Mouse (Mus musculus) heart, postnatal 4 days (tissue): ENCODE results near the gene Tm4sf4. TPM values are rescaled to one million over a fixed set of nuclear protein-coding genes. Genes with fewer than 3 reads are reported as not detected.

Experiments used
- DNase-seq: peaks from one replicate; pipeline ENCODE4 v3.0.0; 2021
- total RNA-seq, 2 experiments: library from RNA; stranded (reverse); gene quantifications; 2 replicates each; pipeline ENCODE4 v1.2.3; 2021

Gene Tm4sf4
- total RNA-seq: under 1 TPM in 1 of 2 experiments, not detected in 1; 0.18 TPM

DNA sequence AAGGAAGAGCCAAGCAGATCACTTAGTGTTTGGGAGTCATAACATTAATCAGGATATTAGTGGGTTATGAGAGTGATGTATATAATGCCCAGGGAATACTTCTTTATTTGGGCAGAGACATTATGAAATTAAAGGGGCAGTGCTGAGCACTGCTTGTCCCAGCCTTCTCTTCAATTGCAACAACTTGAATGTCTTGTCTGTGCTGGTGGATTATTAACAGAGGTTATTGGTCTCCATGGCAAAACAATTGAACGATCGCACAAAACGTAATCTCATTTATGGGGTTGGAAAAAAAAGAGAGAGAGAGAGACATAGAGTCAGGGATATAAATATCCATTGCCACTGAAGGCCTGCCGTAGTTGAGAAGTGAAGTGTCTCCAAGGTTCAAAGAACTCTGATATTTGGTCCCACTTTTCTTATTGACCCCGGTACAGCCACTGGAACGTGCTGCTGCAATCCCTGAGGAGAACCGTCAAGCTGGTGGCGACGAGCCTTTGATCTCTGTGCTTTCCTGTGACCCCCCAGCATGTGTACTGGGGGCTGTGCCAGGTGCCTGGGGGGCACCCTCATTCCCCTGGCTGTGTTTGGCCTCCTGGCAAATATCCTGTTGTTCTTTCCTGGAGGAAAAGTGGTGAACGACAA is at the start of gene Tm4sf4:
TSS of gene Tm4sf4 (plus strand) at position 226 of the 642 bp plus-strand sequence.
- DNase-seq: no peak

DNA sequence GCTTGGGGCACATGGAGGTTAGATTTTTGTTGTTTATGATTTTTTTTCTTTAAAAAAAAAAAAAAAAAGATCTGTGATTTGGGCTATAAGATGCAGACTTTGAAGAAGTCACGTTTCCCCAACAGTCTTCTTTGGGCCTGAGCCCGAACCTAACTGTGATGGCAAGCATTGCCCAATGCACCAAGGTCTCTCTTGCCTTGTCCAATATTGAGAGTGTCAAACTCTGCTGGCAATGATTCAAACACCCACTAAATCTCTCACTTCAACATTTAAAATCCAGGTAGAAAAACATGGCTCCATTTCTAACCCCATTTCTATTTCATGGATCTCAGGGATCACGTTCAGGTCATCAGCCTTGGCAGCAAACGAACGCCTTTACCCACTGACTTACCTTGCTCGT is 38.7 kb upstream of the Tm4sf4 start:
- no peak for DNase-seq

DNA sequence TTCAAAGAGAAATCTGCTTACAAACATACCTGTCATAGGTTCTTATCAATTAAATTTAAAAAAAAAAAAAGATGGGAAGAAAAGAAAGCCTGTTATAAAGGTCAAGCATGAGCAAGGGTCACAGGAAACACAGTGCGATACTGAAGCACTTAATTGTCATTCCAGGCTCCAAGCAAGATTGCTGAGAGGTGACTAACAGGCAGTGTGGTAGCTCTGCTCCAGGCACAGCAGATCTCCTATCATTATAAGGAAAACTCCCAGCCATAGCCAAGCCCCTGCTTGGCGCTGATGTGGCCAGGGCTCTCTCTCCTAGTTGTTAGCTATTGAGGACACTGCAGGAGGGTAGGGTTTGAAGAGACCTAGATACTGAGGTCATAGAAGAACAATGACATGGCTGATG is 38.2 kb upstream of the Tm4sf4 start:
- DNase-seq: peak; percentile 5

DNA sequence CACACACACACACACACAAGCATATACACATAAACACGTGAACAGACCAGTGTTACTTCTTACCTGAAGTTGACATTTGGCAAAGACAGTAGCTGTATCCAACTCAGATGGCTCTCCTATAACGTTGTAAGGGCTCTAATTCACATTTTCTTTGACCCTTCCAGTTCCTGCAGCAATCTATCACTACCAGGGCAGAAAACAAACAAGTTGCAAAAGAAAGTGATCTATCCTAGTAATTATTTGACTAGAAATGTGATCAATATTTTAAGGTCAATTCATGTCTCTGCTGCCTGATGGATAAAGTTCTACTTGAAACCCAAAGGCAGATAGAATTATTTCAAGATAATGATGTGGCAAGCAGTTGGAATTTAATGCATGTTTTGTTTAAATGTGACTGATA is 37.5 kb upstream of the Tm4sf4 start:
- DNase-seq: no peak

DNA sequence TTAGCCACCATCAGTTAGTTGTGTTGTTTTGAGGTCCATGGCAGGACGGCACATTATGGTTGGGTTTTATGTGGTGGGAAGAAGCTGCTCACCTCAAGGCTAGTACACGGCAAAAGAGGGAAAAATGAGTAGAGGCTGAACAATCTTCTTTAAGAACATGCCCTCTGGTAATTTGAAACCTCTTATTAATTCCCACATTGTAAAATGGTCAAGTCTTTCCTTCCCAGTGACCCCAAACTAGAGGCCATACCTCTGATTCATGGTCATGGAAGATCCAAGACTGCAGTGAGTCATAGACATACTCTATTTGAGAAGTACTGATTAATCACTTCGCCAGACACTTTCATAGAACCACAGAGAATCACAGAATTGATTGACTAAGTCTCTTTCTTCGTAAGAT is 13.6 kb upstream of the Tm4sf4 start:
- DNase-seq: no peak

DNA sequence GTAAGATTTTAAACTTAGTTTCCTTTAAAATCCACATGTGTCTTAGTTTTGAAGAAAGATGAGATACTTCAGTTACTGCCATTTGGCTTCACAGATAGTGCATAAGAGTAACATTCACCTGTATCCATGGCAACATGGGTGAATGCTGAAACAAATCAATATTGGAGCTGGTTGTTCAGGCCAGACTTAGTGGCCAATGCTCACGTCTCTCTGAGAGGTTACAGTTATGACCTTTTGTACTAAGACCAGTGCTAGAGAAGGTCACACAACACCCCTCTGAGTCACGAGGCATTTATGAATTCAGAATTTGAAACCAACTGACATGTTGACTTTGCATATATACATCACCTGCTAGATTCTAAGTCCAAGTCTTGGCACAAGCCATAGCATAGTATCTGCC is 4.9 kb upstream of the Tm4sf4 start:
- DNase-seq: no peak

DNA sequence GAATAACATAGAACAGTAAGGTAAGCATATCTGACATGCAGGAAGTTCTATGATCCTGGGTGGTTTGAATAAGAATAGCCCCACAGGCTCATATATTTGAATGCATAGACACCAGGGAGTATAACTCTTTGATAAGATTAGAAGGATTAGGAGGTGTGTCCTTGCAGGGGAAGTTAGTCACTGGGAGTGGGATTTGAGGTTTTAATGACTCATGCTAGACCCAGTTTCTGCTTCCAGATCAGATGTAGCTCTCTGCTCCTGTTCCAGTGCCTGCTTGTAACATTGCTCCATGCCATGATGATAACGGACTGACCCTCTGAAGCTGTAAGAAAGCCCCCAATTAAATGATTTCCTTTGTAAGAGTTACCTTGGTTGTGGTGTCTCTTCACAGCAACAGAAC is 4.5 kb upstream of the Tm4sf4 start:
- no peak for DNase-seq

DNA sequence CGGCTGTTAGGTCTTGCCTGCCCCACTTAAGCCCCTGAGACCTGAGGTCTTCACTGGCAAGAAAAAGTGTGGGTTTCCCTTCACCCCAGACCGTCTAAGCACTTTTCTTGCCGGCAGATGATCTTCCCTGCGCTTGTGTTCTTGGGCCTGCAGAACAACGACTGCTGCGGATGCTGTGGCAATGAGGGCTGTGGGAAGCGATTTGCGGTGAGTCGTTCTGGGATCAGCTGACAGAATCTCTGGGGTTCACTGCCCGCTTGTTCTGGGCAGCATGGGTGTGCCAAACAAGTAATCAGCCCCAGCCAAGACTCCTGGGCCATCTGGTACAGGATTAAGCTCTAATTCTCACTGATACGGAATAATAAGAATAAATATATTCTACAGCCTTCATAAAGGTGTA is 1.2 kb downstream of the Tm4sf4 start:
- DNase-seq: no peak

DNA sequence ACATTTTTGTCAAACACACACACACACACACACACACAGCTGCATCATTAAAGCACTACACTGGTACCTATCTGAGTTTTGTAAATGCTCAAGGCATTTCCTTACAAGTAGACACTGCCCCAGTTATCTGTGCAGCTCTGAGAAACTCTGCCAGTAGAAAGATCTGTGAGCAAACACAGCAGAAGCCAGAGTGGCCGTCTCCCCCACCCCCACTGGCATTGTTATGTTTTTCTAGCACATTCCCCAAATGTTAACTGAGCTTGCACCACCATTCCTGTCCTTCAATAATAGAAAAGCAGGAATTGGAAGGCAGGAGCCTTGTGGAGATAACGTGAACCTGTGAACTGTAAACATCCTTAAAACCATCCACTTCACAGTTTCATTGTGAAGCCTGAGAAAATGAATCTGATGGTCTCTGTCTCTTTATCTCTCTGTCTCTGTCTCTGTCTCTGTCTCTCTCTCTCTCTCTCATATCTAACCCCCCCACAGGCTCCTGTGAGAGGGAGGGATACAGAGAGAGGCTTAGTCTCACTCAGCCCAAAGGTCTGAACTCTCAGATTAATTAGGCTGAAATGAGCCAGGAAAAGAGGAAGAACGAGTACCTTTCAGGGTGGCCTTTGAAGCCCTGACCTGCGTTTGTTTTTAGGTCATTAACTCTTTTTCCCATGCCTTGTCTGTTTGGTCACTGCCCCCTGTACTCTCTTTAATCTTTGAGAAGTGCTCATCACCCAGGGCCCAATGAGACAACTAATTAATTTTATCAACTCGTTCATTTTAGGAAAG is 3.8 kb downstream of the Tm4sf4 start:
- peak; percentile 50 for DNase-seq

DNA sequence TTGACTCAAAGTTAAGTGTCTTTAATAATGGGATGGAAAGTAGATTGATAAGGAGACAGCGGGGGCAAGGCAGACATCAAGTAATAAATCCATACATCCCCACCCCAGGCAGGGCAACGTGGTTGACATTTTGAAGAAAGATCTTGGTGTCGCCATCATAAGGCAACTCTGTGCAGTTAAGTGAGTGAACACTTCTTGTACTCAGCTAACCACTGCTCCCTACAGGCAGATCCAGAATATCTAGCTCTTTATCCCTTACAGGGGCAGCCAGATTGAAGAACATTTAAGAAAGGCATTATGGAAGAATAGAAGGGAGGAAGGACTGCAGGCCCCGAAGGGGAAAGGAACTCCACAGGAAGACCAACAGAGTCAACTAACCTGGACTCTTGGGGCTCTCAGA is 4.4 kb downstream of the Tm4sf4 start:
- DNase-seq: peak; percentile 30

DNA sequence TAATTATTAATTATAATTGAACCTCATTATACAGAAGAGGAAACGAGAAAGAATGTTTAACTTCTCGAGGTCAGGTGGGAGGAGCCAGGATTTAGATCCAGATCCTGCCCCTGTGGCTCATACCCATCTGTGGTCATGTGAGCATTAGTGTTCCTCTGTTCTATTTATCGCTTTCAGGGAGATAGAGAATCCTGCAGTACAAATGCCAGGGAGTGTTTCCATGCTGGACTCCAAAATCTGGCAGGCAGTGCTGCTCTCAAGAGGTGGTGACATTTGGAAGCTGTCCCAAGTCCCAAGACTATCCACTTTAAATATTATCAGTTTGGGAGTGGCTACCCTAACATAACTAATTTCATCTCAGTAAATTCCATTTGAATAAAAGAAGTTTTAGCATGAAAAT is 6.6 kb downstream of the Tm4sf4 start:
- DNase-seq: peak; percentile 65

DNA sequence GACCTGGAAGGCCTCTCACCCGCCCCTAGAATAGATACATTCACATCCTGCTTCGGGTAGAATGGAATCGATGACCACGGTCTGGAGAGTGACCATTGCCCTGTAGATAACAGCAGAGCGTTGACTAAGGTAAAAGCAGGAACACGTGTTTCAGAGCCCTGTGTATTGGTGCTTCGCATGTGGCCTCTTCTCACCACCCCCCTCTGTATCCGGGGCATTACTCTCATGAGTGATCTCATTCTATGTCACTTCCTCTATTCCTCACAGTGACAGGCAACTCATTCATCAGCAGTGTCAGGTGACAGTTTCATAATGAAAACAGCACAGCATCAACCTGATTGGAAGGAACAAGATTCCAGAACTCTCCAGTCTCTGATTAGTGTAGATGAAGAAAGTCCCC is 10.2 kb downstream of the Tm4sf4 start:
- DNase-seq: no peak

DNA sequence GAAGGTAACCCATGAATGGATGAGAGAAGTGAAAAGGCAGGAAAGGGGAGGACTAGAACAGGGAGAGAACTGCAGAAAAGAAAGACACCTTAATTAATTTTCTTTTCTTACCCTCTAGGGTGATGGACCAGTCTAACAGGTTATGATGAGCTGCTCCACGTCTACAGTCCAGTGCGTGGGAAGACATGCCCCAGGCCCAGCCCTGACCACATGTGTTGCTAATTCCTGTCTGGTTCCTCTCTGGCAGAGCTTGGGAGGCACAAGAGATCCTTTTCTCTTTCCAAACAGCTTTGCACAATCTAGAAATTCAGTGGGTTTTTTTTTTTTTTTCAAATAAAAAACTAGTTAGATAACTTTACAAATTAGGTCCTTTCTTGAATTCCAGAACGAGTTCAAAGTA is 15.8 kb downstream of the Tm4sf4 start:
- no peak for DNase-seq

DNA sequence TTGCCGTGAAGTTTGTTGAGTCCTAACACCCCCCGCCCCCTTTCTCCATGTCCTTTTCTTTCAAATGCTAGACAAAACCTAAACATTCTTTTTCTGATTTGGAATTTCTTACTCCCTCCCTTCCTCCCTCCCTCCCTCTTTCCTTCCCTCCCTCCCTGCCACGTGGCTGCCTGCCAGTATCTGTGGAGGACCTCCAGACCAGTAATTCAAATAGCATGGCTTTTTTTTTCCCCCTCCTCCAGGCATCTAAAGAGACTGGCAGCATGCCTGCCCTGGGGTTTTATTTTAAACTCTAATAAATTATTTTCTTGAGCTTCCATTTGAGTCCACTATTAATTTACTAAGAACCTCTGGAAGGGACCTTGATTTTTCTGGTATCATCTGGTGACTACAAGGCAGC is 20.6 kb downstream of the Tm4sf4 start:
- DNase-seq: peak; percentile 78

DNA sequence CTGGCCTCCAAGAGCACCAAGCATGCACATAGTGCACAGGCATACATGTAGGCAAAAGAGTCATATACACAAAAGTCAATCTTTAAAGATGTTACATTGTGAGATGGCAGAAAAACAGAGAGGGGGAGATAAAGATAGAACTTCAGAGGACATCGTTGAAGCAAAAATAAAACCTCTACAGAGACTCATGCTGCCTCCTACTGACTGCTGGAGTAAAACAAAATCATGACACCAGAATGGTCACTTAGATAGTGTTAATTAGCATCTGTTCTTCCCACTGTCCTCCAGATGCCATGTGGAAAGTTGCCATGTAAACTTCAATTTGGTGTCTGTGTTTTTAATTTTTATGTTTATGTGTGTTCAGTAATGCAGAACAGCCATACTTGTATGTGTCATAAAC is 22.8 kb downstream of the Tm4sf4 start:
- no peak for DNase-seq

DNA sequence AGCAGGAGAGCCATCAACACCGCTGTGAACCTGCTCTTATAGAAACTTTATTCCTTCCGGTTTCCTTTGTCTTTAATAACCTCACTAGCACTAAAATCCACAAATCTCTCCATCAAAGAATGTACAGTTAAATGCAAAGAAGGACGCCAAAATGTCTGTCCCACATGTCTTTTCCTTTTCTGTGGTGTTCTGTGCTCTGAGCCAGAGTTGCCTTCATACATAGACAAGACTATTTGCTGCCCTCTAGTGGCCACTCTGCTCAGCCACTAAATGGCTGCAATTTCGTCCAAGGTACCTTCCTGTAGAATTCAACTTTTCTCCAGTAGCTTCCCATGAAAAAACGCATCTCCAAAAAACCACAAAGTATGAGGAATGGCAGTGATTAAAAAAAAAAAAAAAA is 23.3 kb downstream of the Tm4sf4 start:
- DNase-seq: peak; percentile 85

DNA sequence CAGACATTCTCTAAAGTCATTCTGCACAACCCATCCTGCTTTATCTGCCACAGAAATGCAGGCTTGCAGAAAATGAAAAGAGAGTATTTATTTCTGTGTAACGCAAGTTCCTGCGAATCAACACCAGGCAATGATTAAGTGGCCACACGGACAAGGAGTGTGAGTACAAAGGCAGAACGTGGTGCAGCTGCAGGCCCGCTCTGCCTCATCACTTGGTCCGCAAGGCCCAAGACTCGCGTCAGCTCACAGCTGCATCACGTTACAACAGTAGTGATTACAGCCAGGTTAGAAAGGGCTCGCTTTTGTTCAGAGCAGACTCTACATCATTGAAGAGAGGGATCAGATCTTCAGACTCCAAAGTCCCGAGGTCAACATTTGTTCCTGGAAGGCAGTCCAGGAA is 33.5 kb downstream of the Tm4sf4 start:
- DNase-seq: no peak

DNA sequence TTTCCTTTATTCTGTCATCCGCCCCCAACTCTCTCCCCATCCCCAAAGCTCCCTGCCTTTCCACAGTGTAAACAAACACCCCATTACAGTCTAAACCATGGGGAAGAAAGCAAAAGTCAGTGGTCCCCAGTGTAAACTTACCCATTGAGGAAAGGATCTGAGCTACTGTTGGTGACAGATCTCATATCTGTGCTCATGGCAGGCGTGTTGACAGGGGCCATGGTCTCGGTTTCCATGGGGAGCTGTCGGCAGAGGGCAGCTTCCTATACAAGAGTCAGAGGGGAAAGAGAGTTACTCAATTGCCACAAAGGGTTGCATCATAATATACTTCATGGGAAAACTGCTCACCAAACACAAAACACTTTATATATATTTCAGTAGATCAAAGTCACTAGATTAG is 38.2 kb downstream of the Tm4sf4 start:
- no peak for DNase-seq

DNA sequence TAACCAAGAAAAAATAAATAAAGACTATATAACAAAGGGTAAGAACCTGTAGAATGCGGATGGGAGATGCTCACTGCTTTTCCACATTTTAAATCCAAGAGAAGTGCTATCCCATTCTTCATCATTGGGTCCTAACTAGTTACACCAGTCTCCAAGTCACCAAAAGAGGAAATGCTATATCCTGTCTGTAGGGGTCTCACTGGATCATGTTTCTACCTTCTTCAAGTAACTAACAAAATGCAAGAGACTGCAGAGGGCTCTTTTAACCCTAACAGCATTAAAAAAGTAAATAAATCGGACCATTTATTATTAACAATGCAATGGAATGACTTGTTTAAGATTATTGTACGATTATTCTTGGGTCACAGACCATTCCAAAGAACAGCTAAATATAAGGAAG is 41.2 kb downstream of the Tm4sf4 start:
- DNase-seq: no peak

DNA sequence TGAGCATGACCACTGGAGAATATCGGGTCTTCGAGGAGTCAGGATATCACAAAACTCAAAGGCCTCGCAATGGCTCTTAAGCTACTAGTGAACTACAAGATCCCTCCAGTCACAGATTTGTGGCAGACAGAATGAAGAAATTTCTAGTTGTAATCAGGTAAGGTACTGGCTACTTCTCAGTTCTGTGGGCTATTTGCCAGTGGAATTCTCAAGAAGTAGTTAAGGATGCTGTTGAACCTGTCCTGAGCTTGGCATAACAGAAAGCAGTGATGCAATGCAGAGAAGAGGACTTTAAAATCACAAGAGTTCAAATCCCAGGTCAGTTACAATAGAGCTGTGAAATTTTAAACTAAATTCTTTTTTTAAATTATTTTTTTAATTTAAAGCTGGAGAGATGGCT is 44.2 kb downstream of the Tm4sf4 start:
- DNase-seq: no peak

DNA sequence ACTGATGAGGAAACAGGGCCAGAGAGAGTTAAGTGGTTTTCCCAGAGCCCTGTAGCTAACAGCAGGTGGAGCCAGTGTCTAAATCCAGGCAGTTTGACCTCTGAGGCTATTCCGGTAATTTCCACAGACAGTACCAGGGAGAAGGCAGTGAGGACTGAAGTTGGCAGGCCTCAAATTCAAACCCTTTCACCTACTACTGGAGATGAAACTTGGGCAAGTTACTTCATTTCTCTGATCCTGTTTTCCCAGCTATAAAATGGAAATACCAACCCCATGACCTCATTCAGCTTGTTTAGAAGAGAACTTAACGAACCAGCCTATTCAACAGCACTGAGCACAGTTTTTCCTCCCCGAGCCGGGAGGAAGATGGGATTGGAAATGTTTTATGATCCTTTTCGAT is 45.2 kb downstream of the Tm4sf4 start:
- DNase-seq: peak; percentile 71

DNA sequence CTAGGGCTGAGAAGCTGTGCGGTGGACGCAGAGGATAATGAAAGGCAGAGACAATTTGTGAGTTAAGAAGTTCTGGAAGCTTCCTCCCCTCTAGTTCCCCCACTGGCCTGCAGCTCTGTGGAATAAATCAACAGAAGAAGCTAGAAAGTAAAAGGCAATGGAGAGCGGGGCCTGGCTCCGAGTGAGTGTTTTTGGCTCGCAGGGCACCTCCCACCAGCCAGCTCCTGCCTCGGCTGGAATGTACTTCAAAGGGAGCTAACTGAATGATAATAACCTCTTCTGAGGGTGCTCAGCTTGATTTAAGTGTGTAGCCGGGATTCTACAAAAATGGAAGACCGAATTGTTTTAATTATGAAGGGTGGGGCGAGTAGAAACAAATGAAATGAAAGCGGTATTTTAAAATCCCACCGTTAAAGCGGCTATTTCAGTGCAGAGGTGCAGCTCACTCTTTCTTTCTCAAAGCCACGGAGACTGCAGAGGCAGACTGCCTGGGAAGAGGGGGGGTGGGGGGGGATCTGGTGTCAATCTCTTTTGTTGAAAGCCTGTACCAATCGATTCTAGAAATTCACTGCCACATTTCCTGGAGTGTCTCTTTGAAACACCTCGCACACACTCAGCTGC is 46.0 kb downstream of the Tm4sf4 start:
- peak; percentile 48 for DNase-seq

DNA sequence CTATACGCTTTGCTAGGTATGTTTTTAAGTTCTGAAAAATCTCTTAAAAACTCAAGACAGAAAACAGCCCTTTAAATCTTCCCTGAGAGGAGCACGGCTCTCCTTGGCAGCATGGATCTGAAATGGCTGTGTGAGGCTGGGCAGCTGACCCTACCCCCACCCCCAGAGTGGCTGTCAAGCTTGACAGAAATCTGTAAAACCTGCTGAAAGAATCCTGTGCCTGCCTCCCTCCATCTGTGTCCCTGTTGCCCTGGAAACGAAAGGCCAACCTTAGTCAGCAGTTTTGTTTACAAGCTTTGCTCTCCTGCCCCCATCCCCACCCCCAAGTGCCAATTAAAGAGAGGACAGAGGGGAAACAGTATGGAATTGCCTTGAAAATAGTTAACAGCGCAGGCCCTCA is 47.3 kb downstream of the Tm4sf4 start:
- no peak for DNase-seq

DNA sequence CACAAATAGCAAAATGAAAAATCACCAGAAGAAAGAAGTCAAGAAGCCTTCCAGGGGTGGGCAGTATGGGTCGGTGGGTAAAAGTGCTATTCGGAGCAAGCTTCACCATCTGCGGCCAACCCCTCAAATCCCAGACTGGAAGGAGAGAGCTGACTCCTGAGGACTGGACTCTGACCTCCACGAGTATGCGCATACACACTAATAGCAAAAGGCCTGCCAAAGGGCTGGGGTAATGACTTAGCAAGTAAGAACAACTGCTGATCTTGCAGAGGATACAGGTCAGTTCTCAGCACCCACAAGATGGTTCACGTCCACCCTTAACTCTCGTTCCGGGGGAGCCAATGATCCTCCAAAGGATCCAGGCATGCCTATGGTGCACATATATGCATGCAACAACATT is 49.3 kb downstream of the Tm4sf4 start:
- DNase-seq: no peak
